Mouse (Mus musculus) adrenal gland, postnatal 36 days (tissue): ENCODE data around the gene Ide. TPM values are rescaled to one million over a fixed set of nuclear protein-coding genes. Genes with fewer than 3 reads are reported as not detected.

ENCODE experiments used
- DNase-seq, 2 experiments: peaks; one replicate each; pipeline ENCODE4 v3.0.0; 2021; ENCODE audit warnings: mixed read lengths in 1 of 2
- total RNA-seq, 2 experiments: library from RNA; stranded (reverse); gene quantifications; 2 replicates each; pipeline ENCODE4 v1.2.3; 2021

The Ide gene
- total RNA-seq, 2 experiments from 2014 or later: 86.6 to 99.3 TPM

GRCm38 (mm10) chr19:37335392-37335791 is 2.3 kb downstream of the Ide start:
- no peak for DNase-seq

GRCm38 (mm10) chr19:37333357-37333756 is 4.3 kb downstream of the Ide start:
- no peak for DNase-seq

- DNase-seq: no peak
Observed at GRCm38 (mm10) chr19:37332726-37333125, 4.9 kb downstream of the Ide start.

- no peak for DNase-seq
Observed at GRCm38 (mm10) chr19:37327216-37327615, 10.4 kb downstream of the Ide start.

GRCm38 (mm10) chr19:37323566-37323965 is 14.1 kb downstream of the Ide start:
- DNase-seq: peak in 1 of 2 experiments; percentile 7

- DNase-seq: peak; percentile 78 to 79
Observed at GRCm38 (mm10) chr19:37320802-37321619, 16.6 kb downstream of the Ide start.

GRCm38 (mm10) chr19:37317359-37317758 is 20.3 kb downstream of the Ide start:
- DNase-seq: no peak

- DNase-seq: peak; percentile 33 to 63
Observed at GRCm38 (mm10) chr19:37315091-37315490, 22.6 kb downstream of the Ide start.

- no peak for DNase-seq
Observed at GRCm38 (mm10) chr19:37311426-37311825, 26.2 kb downstream of the Ide start.

GRCm38 (mm10) chr19:37310133-37310532 is 27.5 kb downstream of the Ide start:
- no peak for DNase-seq

- DNase-seq: no peak
Observed at GRCm38 (mm10) chr19:37308941-37309340, 28.7 kb downstream of the Ide start.

- DNase-seq: no peak
Observed at GRCm38 (mm10) chr19:37307826-37308545, 29.7 kb downstream of the Ide start.

- DNase-seq: no peak
Observed at GRCm38 (mm10) chr19:37306176-37306575, 31.5 kb downstream of the Ide start.

- no peak for DNase-seq
Observed at GRCm38 (mm10) chr19:37304866-37305265, 32.8 kb downstream of the Ide start.

GRCm38 (mm10) chr19:37304006-37304405 is 33.6 kb downstream of the Ide start:
- DNase-seq: no peak

GRCm38 (mm10) chr19:37301733-37302132 is 35.9 kb downstream of the Ide start:
- DNase-seq: no peak

GRCm38 (mm10) chr19:37291676-37292075 is 46.0 kb downstream of the Ide start:
- DNase-seq: no peak

GRCm38 (mm10) chr19:37290906-37291305 is 46.7 kb downstream of the Ide start:
- peak; percentile 58 to 61 for DNase-seq

GRCm38 (mm10) chr19:37284775-37285174 is 52.9 kb downstream of the Ide start:
- DNase-seq: no peak

GRCm38 (mm10) chr19:37283166-37283565 is 54.5 kb downstream of the Ide start:
- DNase-seq: no peak

- no peak for DNase-seq
Observed at GRCm38 (mm10) chr19:37281710-37282109, 55.9 kb downstream of the Ide start.

- no peak for DNase-seq
Observed at GRCm38 (mm10) chr19:37279194-37279593, 58.5 kb downstream of the Ide start.

- no peak for DNase-seq
Observed at GRCm38 (mm10) chr19:37275555-37275954, 62.1 kb downstream of the Ide start.
